Mouse (Mus musculus): ENCODE data around the gene Gm14819. TPM values are rescaled to one million over a fixed set of nuclear protein-coding genes. Genes with fewer than 3 reads are reported as not detected.
"Not testable (repeated sequence)": the region's sequence is repeated elsewhere in the genome, so short reads cannot be mapped to it uniquely, and the experiment has no call there.

The Gm14819 gene
- not detected in 2 replicates for polyA plus RNA-seq (2015; fragmentation: Nextera tagmentation; extraction: Ambion mirVana)

GRCm38 (mm10) chrX:35403883-35404282 lies at the start of gene Gm14819:
Gene Gm14819, plus strand, starts transcription at chrX:35404183.
- WGBS: no CpG with 5 or more reads among the region's 6 CpGs

More at GRCm38 (mm10) chrX:35403883-35404282, at the start of gene Gm14819:
- H3K9ac ChIP-seq; H3K36me3 ChIP-seq; H3K4me2 ChIP-seq (replicated peaks); H3K27me3 ChIP-seq; H3K27ac ChIP-seq (replicated peaks); H3K4me3 ChIP-seq (replicated peaks); H3K9me3 ChIP-seq (replicated peaks); ATAC-seq (ENCODE audit: insufficient number of reproducible peaks, low FRiP score, low TSS enrichment, low read depth); H3K4me1 ChIP-seq: not testable (repeated sequence)

Measured in embryonic facial prominence, embryonic 15.5 days (tissue).